Mouse (Mus musculus) bone marrow, adult 2 months (tissue): ENCODE data around the gene Odf2. TPM values are rescaled to one million over a fixed set of nuclear protein-coding genes. Genes with fewer than 3 reads are reported as not detected.

Experiments
- H3K27ac ChIP-seq: fragments of 200-500 bp; 2 replicates; pipeline ENCODE4 v1.5.1; 2012; ENCODE audit warnings: low read depth, mild to moderate bottlenecking, control low read depth, inconsistent platforms, low read length; ENCODE audit not compliant: control insufficient read depth, poor library complexity, insufficient read depth
- H3K4me1 ChIP-seq: fragments of 200-500 bp; 2 replicates; pipeline ENCODE4 v1.6.1; 2011; ENCODE audit warnings: low read length; ENCODE audit not compliant: control insufficient read depth, insufficient read depth
- H3K4me3 ChIP-seq: fragments of 200-500 bp; replicated peaks from 2 replicates; pipeline ENCODE3; 2011; ENCODE audit warnings: mild to moderate bottlenecking, low read depth, low read length, control low read depth; ENCODE audit not compliant: control insufficient read depth
- CTCF ChIP-seq: fragments of 200-500 bp; IDR thresholded peaks from 2 replicates; pipeline ENCODE4 v1.5.1; 2011; ENCODE audit warnings: low read length, control low read depth; ENCODE audit not compliant: control insufficient read depth, insufficient read depth
- POLR2A ChIP-seq: fragments of 200-500 bp; IDR thresholded peaks from 2 replicates; pipeline ENCODE4 v1.6.1; 2011; ENCODE audit warnings: low read depth, mild to moderate bottlenecking, control low read depth, low read length, borderline replicate concordance; ENCODE audit not compliant: control insufficient read depth
- WGBS: fragments of 180-500 bp; shearing (Covaris S2); methylation state at CpG from one replicate; pipeline ENCODE4 v1.1.7; 2018; 5-methylcytosine and 5-hydroxymethylcytosine counted together
- polyA plus RNA-seq: library from polyadenylated mRNA; stranded (reverse); fragments of >200 nt; gene quantifications from 2 replicates; pipeline ENCODE4 v1.2.4, GENCODE M21; 2011; ENCODE audit warnings: low replicate concordance; ENCODE audit not compliant: missing spikeins, insufficient read depth, insufficient read length

Gene Odf2
- polyA plus RNA-seq, 1 experiment = 78.8 TPM

- Histone ChIP-seq H3K4me1 (no peaks in the 10 kb centered on the region), H3K27ac (peak overlapping the region; percentile 96), H3K4me3 (peak overlapping the region; percentile 58)
- under 1% methylated on average over 41 of the region's 41 CpGs for WGBS
- TF ChIP-seq POLR2A (no peak), CTCF (no peak)
Observed at GRCm38 (mm10) chr2:29965906-29966305, 76.9 kb downstream of the Odf2 start.

- TF ChIP-seq POLR2A = no peak
- no peak for TF ChIP-seq CTCF
- WGBS = 65% methylated on average over 2 of the region's 2 CpGs
- no peaks in the 10 kb centered on the region for H3K4me1 ChIP-seq
- no peak overlapping the region for H3K4me3 ChIP-seq
- H3K27ac ChIP-seq = no peak overlapping the region
Observed at GRCm38 (mm10) chr2:29966826-29967225, 77.8 kb downstream of the Odf2 start.

- no peaks in the 10 kb centered on the region for H3K4me1 ChIP-seq
- TF ChIP-seq CTCF (no peak), POLR2A (no peak)
- 83% methylated on average over 5 of the region's 5 CpGs for WGBS
Observed at GRCm38 (mm10) chr2:29967768-29968167, 78.7 kb downstream of the Odf2 start.

GRCm38 (mm10) chr2:29968638-29969037, 79.6 kb downstream of the Odf2 start:
- no peak overlapping the region for H3K4me3 ChIP-seq
- no peak overlapping the region for H3K27ac ChIP-seq
- WGBS = 64% methylated on average over 5 of the region's 5 CpGs
- TF ChIP-seq CTCF = no peak
- no peak for TF ChIP-seq POLR2A
- H3K4me1 ChIP-seq = no peaks in the 10 kb centered on the region

More at GRCm38 (mm10) chr2:29967768-29968167, 78.7 kb downstream of the Odf2 start:
- no peak overlapping the region for H3K27ac ChIP-seq
- no peak overlapping the region for H3K4me3 ChIP-seq

- no peaks in the 10 kb centered on the region for H3K4me1 ChIP-seq
- no peak overlapping the region for H3K27ac ChIP-seq
- 50% methylated on average over 9 of the region's 9 CpGs for WGBS
- TF ChIP-seq POLR2A (no peak), CTCF (no peak)
- no peak overlapping the region for H3K4me3 ChIP-seq
Observed at GRCm38 (mm10) chr2:29971838-29972635, 83.0 kb downstream of the Odf2 start.

GRCm38 (mm10) chr2:29973525-29973924, 84.5 kb downstream of the Odf2 start:
- WGBS = 40% methylated on average over 2 of the region's 2 CpGs
- TF ChIP-seq POLR2A = no peak
- TF ChIP-seq CTCF = no peak

GRCm38 (mm10) chr2:29977307-29977706, 88.3 kb downstream of the Odf2 start:
- H3K4me1 ChIP-seq = no peaks in the 10 kb centered on the region
- no peak overlapping the region for H3K27ac ChIP-seq
- H3K4me3 ChIP-seq = no peak overlapping the region
- TF ChIP-seq CTCF (no peak), POLR2A (no peak)

More at GRCm38 (mm10) chr2:29973525-29973924, 84.5 kb downstream of the Odf2 start:
- Histone ChIP-seq H3K4me1 (no peaks in the 10 kb centered on the region), H3K27ac (no peak overlapping the region), H3K4me3 (no peak overlapping the region)

GRCm38 (mm10) chr2:29980661-29981060, 91.6 kb downstream of the Odf2 start:
- Histone ChIP-seq H3K27ac (no peak overlapping the region), H3K4me3 (no peak overlapping the region), H3K4me1 (no peaks in the 10 kb centered on the region)
- no peak for TF ChIP-seq POLR2A
- no peak for TF ChIP-seq CTCF
- WGBS = 84% methylated on average over 1 of the region's 1 CpGs

Other genes with a start within 250 kb of the Odf2 start
- gene Gm13420, start 137.5 kb upstream of the Odf2 start, polyA plus RNA-seq = not detected in 2 replicates
- gene Gm13547, start 129.9 kb upstream of the Odf2 start, polyA plus RNA-seq = not detected in 2 replicates
- gene Coq4, start 101.7 kb upstream of the Odf2 start, polyA plus RNA-seq = 6.9 and 11.9 TPM in 2 replicates
- 17.8 and 20.9 TPM in 2 replicates for gene Trub2, start 100.7 kb upstream of the Odf2 start, polyA plus RNA-seq
- 9.7 and 30.6 TPM in 2 replicates for gene Slc27a4, start 86.6 kb upstream of the Odf2 start, polyA plus RNA-seq
- gene Urm1, start 69.1 kb upstream of the Odf2 start, polyA plus RNA-seq = 14.8 and 22.3 TPM in 2 replicates
- gene Cercam, start 20.1 kb upstream of the Odf2 start, polyA plus RNA-seq = 8.8 and 12.9 TPM in 2 replicates
- 14.8 and 16.6 TPM in 2 replicates for gene Gle1, start 46.2 kb downstream of the Odf2 start, polyA plus RNA-seq
- 13.8 and 23.4 TPM in 2 replicates for gene Sptan1, start 76.3 kb downstream of the Odf2 start, polyA plus RNA-seq
- gene Wdr34, start 159.7 kb downstream of the Odf2 start, polyA plus RNA-seq = 3.6 and 5.7 TPM in 2 replicates
- 140 and 230 TPM in 2 replicates for gene Set, start 168.2 kb downstream of the Odf2 start, polyA plus RNA-seq
- gene Pkn3, start 188.5 kb downstream of the Odf2 start, polyA plus RNA-seq = 5.0 and 8.1 TPM in 2 replicates
- 7.0 and 17.4 TPM in 2 replicates for gene Zdhhc12, start 204.4 kb downstream of the Odf2 start, polyA plus RNA-seq
- 12.3 and 24.8 TPM in 2 replicates for gene Zer1, start 235.4 kb downstream of the Odf2 start, polyA plus RNA-seq
- 17.1 and 27.3 TPM in 2 replicates for gene Tbc1d13, start 244.5 kb downstream of the Odf2 start, polyA plus RNA-seq